Mouse (Mus musculus): ENCODE results near the gene Ppp1r3c.

GRCm38 (mm10) chr19:36701809-36702622 lies 34.4 kb downstream of the Ppp1r3c start:
- no peak for TF ChIP-seq CTCF (IDR thresholded peaks at IDR 0.05; ENCODE audit: extremely low read depth, insufficient read depth, insufficient read length, insufficient replicate concordance)
- TF ChIP-seq POLR2A (IDR thresholded peaks at IDR 0.05; ENCODE audit: low read depth, low read length) = no peak
